Mouse (Mus musculus) forebrain, embryonic 15.5 days (tissue): ENCODE results near the gene Galp. TPM values are rescaled to one million over a fixed set of nuclear protein-coding genes. Genes with fewer than 3 reads are reported as not detected.
"Not testable (repeated sequence)": the region's sequence is repeated elsewhere in the genome, so short reads cannot be mapped to it uniquely, and the experiment has no call there.

Experiments
- ATAC-seq: fragments of 200-750 bp; cut with Nextera tagmentation; replicated peaks from 2 replicates; pipeline ENCODE4 v1.8.0; 2017; ENCODE audit warnings: mild to moderate bottlenecking, moderate TSS enrichment, moderate library complexity
- H3K27ac ChIP-seq: fragments of 300-500 bp; sonication (generic); replicated peaks from 2 replicates; pipeline ENCODE4 v1.5.1; 2015; ENCODE audit warnings: mild to moderate bottlenecking, inconsistent platforms
- H3K27me3 ChIP-seq: fragments of 300-500 bp; sonication (generic); 2 replicates; pipeline ENCODE4 v1.6.1; 2015; ENCODE audit warnings: inconsistent platforms
- H3K36me3 ChIP-seq: fragments of 300-500 bp; sonication (generic); 2 replicates; pipeline ENCODE4 v1.6.1; 2015; ENCODE audit warnings: mild to moderate bottlenecking, inconsistent platforms
- H3K4me1 ChIP-seq: fragments of 300-500 bp; sonication (generic); 2 replicates; pipeline ENCODE4 v1.6.1; 2015; ENCODE audit warnings: inconsistent platforms
- H3K4me2 ChIP-seq: fragments of 300-500 bp; sonication (generic); replicated peaks from 2 replicates; pipeline ENCODE4 v1.6.1; 2015; ENCODE audit warnings: mild to moderate bottlenecking, inconsistent platforms
- H3K4me3 ChIP-seq: fragments of 300-500 bp; sonication (generic); 2 replicates; pipeline ENCODE4 v1.5.1; 2015; ENCODE audit warnings: mild to moderate bottlenecking, inconsistent platforms
- H3K9ac ChIP-seq: fragments of 300-500 bp; sonication (generic); replicated peaks from 2 replicates; pipeline ENCODE4 v1.6.1; 2015; ENCODE audit warnings: mild to moderate bottlenecking, inconsistent platforms
- H3K9me3 ChIP-seq: fragments of 300-500 bp; sonication (generic); 2 replicates; pipeline ENCODE4 v1.6.1; 2016; ENCODE audit warnings: inconsistent platforms
- WGBS: fragments of 180-500 bp; shearing (Covaris S2); methylation state at CpG from one replicate; pipeline ENCODE4 v1.1.7; 2015; ENCODE audit warnings: mixed read lengths; 5-methylcytosine and 5-hydroxymethylcytosine counted together
- polyA plus RNA-seq: library from polyadenylated mRNA; unstranded; fragments of >200 nt; fragmentation: Nextera tagmentation; extraction: Ambion mirVana; gene quantifications from 2 replicates; pipeline ENCODE4 v1.2.1, GENCODE M21; 2015

Gene Galp
- polyA plus RNA-seq, 1 experiment from 2014 or later, result not detected

DNA sequence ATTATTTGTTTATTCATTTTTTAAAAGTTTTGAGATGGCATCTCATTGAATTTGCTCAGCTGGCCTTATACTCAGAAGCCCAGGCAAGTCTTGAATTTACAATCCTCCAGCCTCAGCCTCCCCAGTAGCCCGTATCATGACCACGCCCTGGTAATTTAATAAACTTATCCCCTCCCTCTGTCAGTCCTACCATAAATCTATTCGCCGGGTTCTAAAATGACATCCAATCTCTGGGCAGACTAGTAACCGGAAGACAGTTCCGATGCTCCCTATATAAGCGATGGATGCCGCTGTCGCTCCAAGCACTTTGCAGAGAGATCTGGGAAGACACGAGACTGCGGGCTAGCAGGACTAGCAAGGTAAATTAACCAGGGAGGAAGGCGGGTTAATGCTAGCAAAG, 25.1 kb downstream of the Galp start, which contains the start of gene Zscan5b:
Gene Zscan5b, plus strand, starts transcription at position 301 of the 400 bp plus-strand sequence.
- no peak within 1 kb of the TSS for H3K9ac ChIP-seq
- H3K4me3 ChIP-seq, result no peak within 1 kb of the TSS
- no peaks in the 10 kb centered on the region for H3K9me3 ChIP-seq
- 95% methylated on average over 12 of the region's 12 CpGs for WGBS
- H3K27me3 ChIP-seq, result no peaks in the 10 kb centered on the region
- H3K4me1 ChIP-seq, result no peaks in the 10 kb centered on the region
- no peak within 1 kb of the TSS for H3K27ac ChIP-seq
- ATAC-seq, result no peak
- no peaks in the 10 kb centered on the region for H3K36me3 ChIP-seq
- H3K4me2 ChIP-seq, result no peak within 1 kb of the TSS

- ATAC-seq, H3K9me3 ChIP-seq: not testable (repeated sequence)
- 49% methylated on average over 8 of the region's 8 CpGs for WGBS
Measured at GRCm38 (mm10) chr7:6228491-6228890, 31.6 kb downstream of the Galp start.

DNA sequence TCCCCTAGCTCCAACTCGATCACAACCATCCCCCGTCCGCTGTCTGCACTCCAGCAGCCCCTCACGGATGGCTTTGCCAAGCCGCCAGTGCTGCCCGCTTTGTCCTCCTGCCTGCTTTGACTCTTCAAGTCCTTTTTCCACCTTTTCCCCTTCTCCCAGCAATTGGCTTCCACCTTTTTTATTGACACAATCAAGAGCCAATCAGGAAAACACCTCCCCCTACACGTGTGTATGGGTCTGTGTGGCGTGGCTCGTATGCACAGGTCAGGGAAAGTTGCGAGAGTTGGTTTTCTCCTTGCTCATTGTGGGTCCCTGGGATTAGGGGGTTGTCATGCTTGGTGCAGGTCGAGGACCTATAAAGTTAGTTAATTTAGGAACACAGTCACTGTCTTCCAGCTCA, 42.9 kb downstream of the Galp start:
- Histone ChIP-seq H3K27me3 (no peaks in the 10 kb centered on the region), H3K4me3 (no peak overlapping the region), H3K27ac (no peak overlapping the region), H3K36me3 (no peaks in the 10 kb centered on the region), H3K9me3 (no peaks in the 10 kb centered on the region), H3K9ac (no peak overlapping the region), H3K4me2 (no peak overlapping the region), H3K4me1 (no peaks in the 10 kb centered on the region)
- no peak for ATAC-seq
- 48% methylated on average over 11 of the region's 11 CpGs for WGBS

More at GRCm38 (mm10) chr7:6228491-6228890, 31.6 kb downstream of the Galp start:
- not testable (repeated sequence) for H3K4me3 ChIP-seq, H3K27ac ChIP-seq, H3K4me1 ChIP-seq, H3K36me3 ChIP-seq, H3K9ac ChIP-seq, H3K27me3 ChIP-seq, H3K4me2 ChIP-seq

GRCm38 (mm10) chr7:6240841-6241425, 44.0 kb downstream of the Galp start:
- not testable (repeated sequence) for H3K9me3 ChIP-seq, H3K27ac ChIP-seq, H3K36me3 ChIP-seq, H3K4me3 ChIP-seq, ATAC-seq, H3K9ac ChIP-seq, H3K4me2 ChIP-seq, H3K4me1 ChIP-seq, H3K27me3 ChIP-seq
- 26% methylated on average over 1 of the region's 1 CpGs for WGBS

DNA sequence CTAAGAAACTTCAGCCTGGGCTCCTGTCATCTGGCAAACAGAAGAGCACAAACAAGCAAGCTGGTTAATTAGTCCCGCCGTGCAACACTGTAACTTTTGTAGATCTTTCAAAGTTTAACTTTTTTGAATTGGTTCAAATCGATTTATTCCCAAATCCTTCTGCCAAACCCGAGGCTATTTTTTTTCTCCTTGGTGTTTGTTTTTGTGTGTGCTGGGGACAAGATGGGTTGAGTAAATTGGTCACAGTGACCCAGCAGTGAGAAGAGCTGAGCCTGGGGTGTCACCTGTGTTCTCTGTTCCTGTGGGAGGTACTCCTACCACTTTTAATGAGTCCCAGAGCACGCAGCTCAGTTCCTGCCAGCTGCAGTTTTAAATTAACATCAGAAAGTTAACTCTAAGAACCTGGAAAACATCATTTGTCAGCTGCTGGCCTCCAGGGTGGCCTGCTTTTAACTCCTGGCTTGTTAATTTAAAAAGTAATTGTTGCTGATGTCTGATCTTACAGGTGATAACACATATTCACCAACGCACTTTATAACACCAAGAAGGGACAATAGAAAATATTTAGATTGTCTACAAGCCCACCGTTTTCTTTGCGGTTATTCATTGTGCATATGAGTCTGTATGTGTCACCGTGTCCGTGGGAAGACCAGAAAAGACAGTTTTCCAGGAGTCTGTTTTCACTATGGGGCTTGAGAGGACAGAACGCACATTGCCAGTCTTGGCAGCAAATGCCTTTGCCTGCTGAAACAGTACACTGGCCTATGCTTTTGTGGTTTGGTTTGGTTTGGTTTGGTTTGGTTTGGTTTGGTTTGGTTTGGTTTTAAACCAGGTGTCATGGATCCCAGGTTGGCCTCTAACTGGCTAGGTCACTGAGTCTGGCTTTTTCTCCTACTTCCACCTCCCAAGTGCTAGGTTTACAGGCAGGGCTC, 47.7 kb downstream of the Galp start:
- H3K27ac ChIP-seq, result no peak overlapping the region
- no peak for ATAC-seq
- H3K4me3 ChIP-seq, result no peak overlapping the region
- no peak overlapping the region for H3K9ac ChIP-seq
- H3K9me3 ChIP-seq, result no peaks in the 10 kb centered on the region
- WGBS, result 65% methylated on average over 11 of the region's 11 CpGs
- H3K27me3 ChIP-seq, result no peaks in the 10 kb centered on the region
- H3K36me3 ChIP-seq, result no peaks in the 10 kb centered on the region
- no peak overlapping the region for H3K4me2 ChIP-seq
- H3K4me1 ChIP-seq, result no peaks in the 10 kb centered on the region

GRCm38 (mm10) chr7:6252410-6252809, 55.5 kb downstream of the Galp start, which contains the start of gene Epp13:
Gene Epp13, plus strand, starts transcription at chr7:6252710.
- ATAC-seq, result no peak
- Histone ChIP-seq H3K4me1 (no peaks in the 10 kb centered on the region), H3K4me2 (no peak within 1 kb of the TSS), H3K27ac (no peak within 1 kb of the TSS), H3K4me3 (no peak within 1 kb of the TSS), H3K36me3 (no peaks in the 10 kb centered on the region), H3K9ac (no peak within 1 kb of the TSS), H3K9me3 (no peaks in the 10 kb centered on the region), H3K27me3 (no peaks in the 10 kb centered on the region)
- 85% methylated on average over 6 of the region's 6 CpGs for WGBS

- Histone ChIP-seq H3K4me1 (no peaks in the 10 kb centered on the region), H3K9me3 (no peaks in the 10 kb centered on the region), H3K4me3 (no peak overlapping the region), H3K27me3 (no peaks in the 10 kb centered on the region), H3K27ac (no peak overlapping the region), H3K36me3 (no peaks in the 10 kb centered on the region), H3K4me2 (no peak overlapping the region), H3K9ac (no peak overlapping the region)
- no peak for ATAC-seq
- WGBS, result 91% methylated on average over 5 of the region's 5 CpGs
Measured at GRCm38 (mm10) chr7:6254451-6254850, 57.6 kb downstream of the Galp start.

- Histone ChIP-seq H3K9me3 (no peaks in the 10 kb centered on the region), H3K4me2 (no peak overlapping the region), H3K4me3 (no peak overlapping the region), H3K27me3 (no peaks in the 10 kb centered on the region), H3K27ac (no peak overlapping the region), H3K9ac (no peak overlapping the region), H3K36me3 (no peaks in the 10 kb centered on the region), H3K4me1 (no peaks in the 10 kb centered on the region)
- WGBS, result 87% methylated on average over 4 of the region's 4 CpGs
- no peak for ATAC-seq
Measured at GRCm38 (mm10) chr7:6257386-6257785, 60.5 kb downstream of the Galp start.

DNA sequence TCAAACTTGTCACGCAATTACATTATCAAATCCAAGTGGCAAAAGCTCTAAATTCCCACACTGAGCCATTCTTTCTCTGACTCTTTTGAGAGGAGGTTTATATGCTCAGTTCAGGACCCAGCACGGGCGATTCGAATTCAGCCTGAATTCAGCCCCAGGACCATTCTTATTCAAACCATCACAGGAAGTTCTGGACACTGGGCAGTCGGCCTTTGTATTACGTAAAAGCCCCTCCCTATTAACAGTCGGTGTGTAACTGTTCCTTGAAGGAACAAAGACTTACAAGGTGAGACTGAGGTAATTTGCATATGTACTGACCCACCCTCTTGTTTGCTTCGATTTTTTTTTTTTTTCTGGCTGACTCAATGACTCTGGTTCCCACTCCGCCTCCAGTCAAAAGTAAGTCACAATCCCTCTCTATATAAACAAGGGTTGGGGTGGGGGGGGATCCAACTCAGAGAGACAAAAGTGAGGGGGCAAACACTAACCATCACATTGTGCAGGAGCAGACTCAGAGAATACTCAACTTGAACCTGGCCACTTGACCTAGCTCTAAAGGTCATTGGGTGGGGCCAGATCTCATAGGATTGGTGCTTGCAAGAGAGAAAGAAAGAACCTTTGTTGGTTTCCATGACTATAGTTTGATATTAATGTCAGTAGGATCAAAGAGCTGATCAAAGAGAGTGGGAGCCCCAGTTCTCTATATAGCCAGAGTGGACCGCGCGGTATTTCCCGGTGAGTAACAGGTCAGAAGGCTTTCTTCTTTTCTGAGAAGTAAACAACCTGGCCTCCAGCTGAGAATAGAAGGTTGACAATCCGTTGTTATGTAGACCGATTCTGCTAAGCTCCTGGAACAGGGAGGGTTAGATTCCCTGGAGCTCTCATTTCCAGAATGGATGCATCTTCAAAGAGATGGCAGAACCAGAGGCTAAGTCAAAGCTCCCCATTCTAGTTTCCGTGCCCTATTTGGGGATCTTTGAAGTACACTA, 61.6 kb downstream of the Galp start:
- Histone ChIP-seq H3K4me1 (no peaks in the 10 kb centered on the region), H3K27me3 (no peaks in the 10 kb centered on the region)
- 35% methylated on average over 16 of the region's 16 CpGs for WGBS

GRCm38 (mm10) chr7:6260004-6260403, 63.1 kb downstream of the Galp start:
- 60% methylated on average over 2 of the region's 2 CpGs for WGBS
- not testable (repeated sequence) for H3K4me2 ChIP-seq, H3K9ac ChIP-seq, H3K4me1 ChIP-seq, H3K4me3 ChIP-seq, H3K27ac ChIP-seq, H3K9me3 ChIP-seq, H3K27me3 ChIP-seq, H3K36me3 ChIP-seq, ATAC-seq

More for the DNA sequence above, 61.6 kb downstream of the Galp start:
- no peak for ATAC-seq
- Histone ChIP-seq H3K9me3 (no peaks in the 10 kb centered on the region), H3K4me2 (no peak overlapping the region), H3K36me3 (no peaks in the 10 kb centered on the region), H3K4me3 (no peak overlapping the region), H3K27ac (no peak overlapping the region), H3K9ac (no peak overlapping the region)

- ATAC-seq, result no peak
- Histone ChIP-seq H3K9ac (no peak overlapping the region), H3K4me2 (no peak overlapping the region), H3K9me3 (no peaks in the 10 kb centered on the region), H3K27me3 (no peaks in the 10 kb centered on the region), H3K27ac (no peak overlapping the region), H3K4me1 (no peaks in the 10 kb centered on the region), H3K4me3 (no peak overlapping the region), H3K36me3 (no peaks in the 10 kb centered on the region)
- WGBS, result 90% methylated on average over 3 of the region's 3 CpGs
Measured at GRCm38 (mm10) chr7:6262120-6262519, 65.2 kb downstream of the Galp start.

- H3K4me1 ChIP-seq, result no peaks in the 10 kb centered on the region
- H3K36me3 ChIP-seq, result no peaks in the 10 kb centered on the region
- no peak overlapping the region for H3K4me2 ChIP-seq
- no peak overlapping the region for H3K27ac ChIP-seq
- 81% methylated on average over 4 of the region's 4 CpGs for WGBS
- no peak overlapping the region for H3K9ac ChIP-seq
- H3K9me3 ChIP-seq, result no peaks in the 10 kb centered on the region
- ATAC-seq, result no peak
- no peaks in the 10 kb centered on the region for H3K27me3 ChIP-seq
- H3K4me3 ChIP-seq, result no peak overlapping the region
Measured at GRCm38 (mm10) chr7:6262984-6263383, 66.1 kb downstream of the Galp start.
